Mouse (Mus musculus): ENCODE data around the gene Cited1.
A peak's percentile ranks its signal among the peaks of the same experiment; 100 is the strongest.
"Not testable (repeated sequence)": the region's sequence is repeated elsewhere in the genome, so short reads cannot be mapped to it uniquely, and the experiment has no call there.

Gene Cited1

GRCm38 (mm10) chrX:102251937-102252860 is at the start of gene Cited1:
Cited1 (minus strand) TSS chrX:102252181.
- DNase-seq, result peak; percentile 16 to 17

DNA sequence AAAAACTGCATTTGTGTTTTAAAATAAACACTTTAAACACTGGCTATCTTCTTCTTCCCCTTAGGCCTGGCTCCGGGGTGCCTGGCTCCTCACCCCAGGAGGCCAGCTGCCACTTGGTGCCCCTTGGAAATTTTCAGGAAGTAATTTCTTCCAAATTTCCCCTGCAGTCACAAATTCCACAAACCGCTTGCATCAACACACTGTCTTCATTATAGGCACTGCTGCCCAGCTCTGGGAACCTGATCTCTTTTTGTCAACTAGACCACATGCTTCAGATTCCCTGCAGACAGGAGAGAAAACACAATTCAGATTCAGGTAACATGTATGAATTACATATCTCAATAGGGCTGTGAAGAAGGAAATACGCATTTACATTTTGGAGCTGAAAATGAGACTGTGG is 32.9 kb upstream of the Cited1 start:
- DNase-seq, result no peak

DNA sequence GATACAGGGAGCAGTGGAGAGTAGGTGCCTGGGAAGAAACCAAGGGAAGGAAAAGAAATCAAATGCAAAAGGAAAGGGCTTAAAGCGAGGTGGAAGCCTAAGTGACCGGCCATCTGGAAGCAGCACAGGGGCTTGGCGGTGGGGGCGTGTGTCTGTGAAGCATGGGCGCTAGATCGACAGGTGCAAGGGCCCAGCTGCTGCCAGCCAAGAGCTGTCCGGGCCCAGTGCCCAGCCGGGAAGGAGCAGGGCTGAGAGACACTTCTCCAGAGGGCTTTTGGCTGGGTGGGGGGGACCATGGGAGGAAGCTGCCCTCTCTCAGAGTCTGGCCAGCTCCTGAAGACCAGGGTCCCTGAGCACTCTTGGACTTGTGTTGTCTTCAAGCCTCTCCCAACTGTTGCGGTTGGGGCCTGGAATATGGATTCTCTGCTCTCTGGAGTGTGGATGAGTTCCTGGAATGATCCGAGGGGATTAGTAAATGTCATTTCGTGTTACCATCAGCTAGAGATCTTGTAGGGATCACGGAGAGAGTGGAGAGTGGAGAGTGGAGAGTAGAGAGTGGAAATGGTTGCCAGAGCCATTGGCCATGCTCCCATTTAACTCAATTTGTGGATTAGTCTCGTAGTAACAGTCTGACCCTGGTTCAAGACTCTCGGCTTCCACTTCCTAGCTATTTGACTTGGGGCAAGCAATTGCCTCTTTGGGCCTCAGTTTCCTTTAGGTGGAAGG is 10.8 kb upstream of the Cited1 start:
- no peak for DNase-seq

DNA sequence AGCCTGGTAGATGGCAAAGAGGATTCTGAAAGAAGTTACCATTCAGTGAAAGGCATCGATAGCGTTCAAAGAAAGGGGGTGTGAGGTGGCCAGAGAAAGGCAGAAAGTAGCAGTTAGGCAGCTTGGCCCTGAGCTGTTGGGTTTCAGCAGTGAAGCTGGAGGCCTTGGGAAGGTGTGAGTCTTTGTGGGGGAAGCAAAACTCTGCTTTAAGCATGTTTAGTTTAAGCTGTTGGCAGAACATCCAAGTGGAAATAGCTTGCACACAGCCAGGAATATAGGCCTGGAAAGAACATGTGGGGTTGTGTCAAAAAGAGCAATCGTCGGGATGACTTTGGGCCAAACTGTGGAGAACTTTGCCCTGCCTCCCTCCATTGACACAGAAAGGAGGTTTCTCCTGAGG is 7.8 kb upstream of the Cited1 start:
- DNase-seq, result no peak

DNA sequence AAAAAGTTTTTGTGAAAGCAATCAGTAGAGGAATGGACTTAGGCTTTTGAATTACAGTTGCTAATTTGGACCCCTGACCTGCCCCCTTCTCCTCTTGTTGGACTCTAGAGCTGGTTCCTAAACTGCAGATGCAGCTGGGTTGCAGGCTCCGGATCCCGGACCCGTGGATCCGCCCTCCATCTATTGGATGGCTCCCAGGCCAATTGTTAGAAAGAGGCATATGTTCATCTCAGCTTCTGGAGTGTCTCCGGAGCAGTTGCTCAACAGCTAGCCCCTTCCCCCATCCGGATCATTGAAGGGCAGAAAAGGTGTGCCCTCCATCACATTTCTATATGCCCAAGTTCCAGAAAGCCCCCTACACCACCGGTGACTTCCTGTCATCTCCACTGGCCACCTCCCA is 1.9 kb upstream of the Cited1 start:
- no peak for DNase-seq

GRCm38 (mm10) chrX:102251221-102251936 is 602 bp downstream of the Cited1 start:
- DNase-seq, result no peak

DNA sequence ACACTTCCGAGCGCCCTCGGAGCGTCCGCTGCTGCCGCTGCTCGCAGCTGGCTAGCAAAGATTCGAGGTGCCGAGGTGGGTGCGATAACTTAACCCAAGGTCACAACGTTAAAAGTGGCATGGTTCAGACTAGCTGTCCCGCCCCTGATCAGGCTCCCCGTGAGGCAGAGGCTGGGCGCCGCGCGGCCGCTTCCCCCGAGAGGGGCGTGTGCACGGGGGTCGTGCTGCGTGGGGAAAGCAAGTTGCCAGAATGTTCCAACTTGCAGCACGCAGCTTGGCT is 1.1 kb downstream of the Cited1 start:
- DNase-seq, result no peak

GRCm38 (mm10) chrX:102250150-102250890 is 1.7 kb downstream of the Cited1 start:
- DNase-seq, result no peak

GRCm38 (mm10) chrX:102244334-102244733 is 7.6 kb downstream of the Cited1 start:
- DNase-seq, result no peak

- peak in 1 of 2 experiments; percentile 9 for DNase-seq
Observed at GRCm38 (mm10) chrX:102219126-102219525, 32.9 kb downstream of the Cited1 start.

DNA sequence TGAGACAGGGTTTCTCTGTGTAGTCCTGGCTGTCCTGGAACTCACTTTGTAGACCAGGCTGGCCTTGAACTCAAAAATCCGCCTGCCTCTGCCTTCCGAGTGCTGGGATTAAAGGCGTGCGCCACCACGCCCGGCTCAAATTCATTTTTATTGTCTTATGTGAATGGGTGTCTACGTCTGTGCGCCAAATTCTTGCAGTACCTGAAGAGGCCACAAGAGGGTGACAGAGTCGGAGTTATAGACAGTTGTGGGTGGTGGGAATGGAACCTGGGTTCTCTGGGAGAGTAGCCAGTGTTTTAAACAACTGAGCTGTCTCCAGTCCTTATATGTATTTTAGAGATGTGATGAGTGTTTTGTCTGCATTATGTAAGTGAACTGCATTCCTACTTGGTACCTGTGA is 36.6 kb downstream of the Cited1 start:
- DNase-seq, result not testable (repeated sequence)
